Mouse (Mus musculus) mature B cell (primary cell): ENCODE results near the gene Ccr6.
"Not testable (repeated sequence)": the region's sequence is repeated elsewhere in the genome, so short reads cannot be mapped to it uniquely, and the experiment has no call there.

Experiments used
- in situ Hi-C: fragments of 300-500 bp; cut with MboI; formaldehyde crosslinking; loops from 2 replicates; pipeline ENCODE4 v1.14.3; 2019

The Ccr6 gene

DNA sequence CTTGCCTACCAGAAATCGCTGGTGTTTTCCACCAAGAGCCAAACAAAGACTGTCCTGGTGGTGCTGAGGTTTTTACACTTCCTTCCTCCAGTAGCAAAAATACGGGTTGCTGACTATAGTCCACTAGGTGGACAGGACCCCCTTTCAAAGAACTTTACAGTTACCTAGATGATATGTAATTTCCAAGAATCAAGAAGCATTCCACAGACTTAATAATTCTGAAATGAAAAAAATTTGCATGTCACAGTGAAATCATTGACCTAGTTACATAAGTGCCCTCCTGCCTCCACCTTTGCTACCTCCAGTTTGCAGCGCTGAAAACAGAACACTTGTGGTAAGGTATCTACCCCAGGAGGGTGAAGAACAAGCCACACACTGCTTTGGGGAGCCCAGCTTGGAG is at the start of gene Ccr6:
Gene Ccr6 (plus strand): TSS at position 301 of the 400 bp plus-strand sequence.
- in situ Hi-C loops = no loop called here

- in situ Hi-C loops = no loop called here
These were observed 42.2 kb upstream of the Ccr6 start for GRCm38 (mm10) chr17:8193678-8194077.

- in situ Hi-C loops = no loop called here
These were observed 40.0 kb upstream of the Ccr6 start for GRCm38 (mm10) chr17:8195685-8196376.

DNA sequence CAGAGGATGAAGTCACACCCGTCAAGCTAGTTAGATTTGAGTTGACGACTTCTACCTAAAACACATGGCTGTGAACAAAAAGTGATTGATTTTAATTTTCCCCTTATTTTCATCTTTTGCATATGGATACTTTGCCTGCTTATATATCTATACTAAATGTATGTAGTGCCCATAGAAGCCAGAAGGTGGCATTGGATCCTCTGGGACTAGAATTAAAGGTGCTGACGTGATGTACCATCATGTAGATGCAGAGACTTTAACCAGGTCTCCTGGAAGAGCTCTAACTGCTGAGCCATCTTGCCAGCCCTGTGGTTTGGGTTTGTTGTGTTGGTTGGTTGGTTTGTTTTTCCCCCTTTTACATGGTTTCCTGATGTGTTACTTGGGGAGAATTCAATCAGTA is 38.2 kb upstream of the Ccr6 start:
- in situ Hi-C loops = no loop called here

DNA sequence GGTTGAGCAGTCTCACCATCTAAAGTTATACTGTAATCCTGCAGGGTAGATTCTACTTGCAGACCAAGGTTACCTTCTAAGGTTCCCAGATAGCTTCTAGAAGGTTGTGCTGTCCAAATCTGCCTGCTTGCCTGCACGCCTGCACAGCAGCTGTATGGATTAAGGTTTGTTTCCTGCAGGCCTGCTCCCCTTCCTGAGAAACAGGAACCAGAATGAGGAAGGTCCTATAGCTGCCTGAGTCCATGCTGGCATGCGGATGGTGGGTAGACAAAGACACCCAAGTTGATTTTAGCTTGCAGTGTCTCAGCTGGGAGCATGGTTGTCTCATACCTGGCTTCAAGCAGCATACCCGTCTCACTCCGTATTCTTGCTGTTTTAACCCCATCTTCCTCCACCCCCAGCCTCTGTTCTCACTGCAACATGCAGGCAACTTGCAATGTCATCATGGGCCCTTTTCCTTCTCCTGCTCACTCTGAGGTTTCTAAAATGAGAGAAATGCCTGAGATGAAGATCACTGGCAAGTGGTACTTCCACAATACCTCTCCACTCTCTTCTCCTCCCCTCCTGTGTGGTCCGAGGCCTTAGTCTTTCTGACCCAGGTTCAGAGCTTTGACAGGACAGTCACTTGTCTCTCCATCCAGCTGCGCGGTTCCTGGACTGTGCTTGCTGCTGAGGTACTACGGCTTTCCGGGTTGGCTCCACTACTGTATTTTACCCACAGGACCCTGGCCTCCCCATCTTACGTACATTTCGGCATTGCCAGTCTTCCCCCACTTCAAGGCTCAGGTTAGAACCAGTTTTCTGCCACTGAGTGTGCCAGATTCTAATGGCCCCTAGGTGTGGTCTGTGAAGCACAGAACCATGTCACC is 36.5 kb upstream of the Ccr6 start:
- in situ Hi-C loops = no loop called here

GRCm38 (mm10) chr17:8199936-8200330 is 35.9 kb upstream of the Ccr6 start:
- in situ Hi-C loops = loop anchor here (5.0 kb wide), 1 partner anchor 47 kb away; no protein-coding TSS in a partner anchor

DNA sequence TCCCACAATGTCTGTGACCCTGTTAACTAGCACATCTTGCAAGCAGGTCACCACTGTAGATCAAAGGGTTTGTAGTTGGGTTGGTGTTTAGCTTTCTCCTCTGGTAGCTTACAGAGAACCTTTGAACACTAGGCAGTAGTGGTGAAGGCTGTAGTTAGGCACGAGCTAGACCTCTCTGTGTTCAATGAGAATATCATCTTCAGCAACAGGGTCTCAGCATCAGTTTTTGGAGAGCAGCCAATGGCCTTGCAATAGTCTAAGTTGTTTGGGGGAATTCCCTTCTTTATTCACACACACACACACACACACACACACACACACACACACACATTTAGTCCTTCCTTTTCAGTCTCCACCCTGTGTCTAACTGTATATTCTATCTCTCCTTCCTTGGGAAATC is 32.4 kb upstream of the Ccr6 start:
- in situ Hi-C loops = loop anchor here (5.0 kb wide), 1 partner anchor 44 kb away; no protein-coding TSS in a partner anchor

DNA sequence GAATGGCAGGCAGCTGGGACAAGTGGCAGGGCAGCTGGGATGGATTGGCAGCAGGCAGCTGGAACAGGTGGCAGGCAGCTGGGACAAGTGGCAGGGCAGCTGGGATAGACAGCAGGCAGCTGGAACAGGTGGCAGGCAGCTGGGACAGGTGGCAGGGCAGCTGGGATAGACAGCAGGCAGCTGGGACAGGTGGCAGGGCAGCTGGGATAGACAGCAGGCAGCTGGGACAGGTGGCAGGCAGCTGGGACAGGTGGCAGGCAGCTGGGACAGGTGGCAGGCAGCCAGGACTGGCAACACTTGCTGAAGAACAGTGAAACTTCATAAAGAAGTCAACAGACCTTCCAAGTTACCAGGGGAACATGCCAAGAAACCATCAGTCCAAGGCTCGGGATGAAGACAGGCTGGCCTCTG is 30.6 kb upstream of the Ccr6 start:
- in situ Hi-C loops = not testable (repeated sequence)

GRCm38 (mm10) chr17:8206691-8207090 is 29.2 kb upstream of the Ccr6 start:
- in situ Hi-C loops = no loop called here

DNA sequence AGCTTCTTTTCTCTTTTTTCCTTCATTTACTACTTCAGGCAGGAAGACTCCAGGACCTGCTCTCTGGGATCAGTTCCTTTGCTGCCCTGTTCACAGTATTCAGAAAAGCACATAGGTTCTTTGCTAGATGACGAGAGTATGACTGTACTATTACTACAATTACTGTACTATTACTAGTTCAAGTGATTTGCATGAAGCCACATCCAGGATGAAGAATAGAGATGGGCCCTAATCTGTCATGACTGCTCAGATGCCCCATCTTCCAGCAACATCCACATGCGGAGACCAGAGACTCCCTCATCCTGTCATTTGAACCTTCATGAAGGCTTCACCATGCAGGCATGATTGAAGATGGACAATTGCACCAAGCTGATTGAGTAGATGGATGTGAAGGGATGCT is 26.1 kb upstream of the Ccr6 start:
- in situ Hi-C loops = no loop called here

DNA sequence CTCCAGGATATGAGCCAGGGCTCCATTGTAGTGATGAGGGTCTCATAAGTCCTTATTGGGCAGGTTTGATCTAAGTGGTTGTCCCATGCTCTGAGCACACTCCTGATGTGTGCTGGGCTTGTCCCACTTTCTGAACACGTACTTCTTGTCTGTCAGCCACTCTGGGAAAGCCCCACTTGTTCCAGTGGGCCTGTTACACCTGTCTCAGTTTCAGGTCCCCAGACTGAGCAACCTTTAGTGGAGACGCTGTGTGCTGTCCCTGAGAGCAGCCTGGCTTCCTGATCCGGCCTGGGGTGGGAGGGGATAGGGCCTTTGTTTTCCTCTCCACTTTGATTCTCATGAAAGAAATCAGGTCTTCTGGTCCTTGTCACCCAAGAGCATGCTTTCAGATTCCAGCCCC is 25.7 kb upstream of the Ccr6 start:
- in situ Hi-C loops = no loop called here

GRCm38 (mm10) chr17:8210675-8211074 is 25.2 kb upstream of the Ccr6 start:
- in situ Hi-C loops = no loop called here

DNA sequence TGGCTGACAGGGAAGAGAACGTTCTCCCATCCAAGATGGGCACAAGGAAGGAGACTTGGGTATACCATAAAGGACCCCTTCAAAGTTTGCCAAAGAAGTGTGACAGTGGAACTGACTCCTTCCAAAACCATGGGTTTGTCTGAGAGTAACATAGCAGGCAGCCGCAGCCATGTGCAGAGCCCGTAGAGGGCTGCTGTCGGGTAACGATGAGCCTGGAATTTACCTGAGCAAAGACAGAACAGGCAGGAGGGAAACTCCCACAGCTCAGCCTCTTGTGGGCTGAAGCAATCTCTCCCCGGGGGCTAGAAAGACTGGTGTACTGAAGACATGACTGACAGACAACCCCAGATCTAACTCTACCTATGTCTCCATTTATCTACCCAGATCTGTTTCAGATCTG is 24.4 kb upstream of the Ccr6 start:
- in situ Hi-C loops = no loop called here

GRCm38 (mm10) chr17:8214369-8214768 is 21.5 kb upstream of the Ccr6 start:
- in situ Hi-C loops = no loop called here

DNA sequence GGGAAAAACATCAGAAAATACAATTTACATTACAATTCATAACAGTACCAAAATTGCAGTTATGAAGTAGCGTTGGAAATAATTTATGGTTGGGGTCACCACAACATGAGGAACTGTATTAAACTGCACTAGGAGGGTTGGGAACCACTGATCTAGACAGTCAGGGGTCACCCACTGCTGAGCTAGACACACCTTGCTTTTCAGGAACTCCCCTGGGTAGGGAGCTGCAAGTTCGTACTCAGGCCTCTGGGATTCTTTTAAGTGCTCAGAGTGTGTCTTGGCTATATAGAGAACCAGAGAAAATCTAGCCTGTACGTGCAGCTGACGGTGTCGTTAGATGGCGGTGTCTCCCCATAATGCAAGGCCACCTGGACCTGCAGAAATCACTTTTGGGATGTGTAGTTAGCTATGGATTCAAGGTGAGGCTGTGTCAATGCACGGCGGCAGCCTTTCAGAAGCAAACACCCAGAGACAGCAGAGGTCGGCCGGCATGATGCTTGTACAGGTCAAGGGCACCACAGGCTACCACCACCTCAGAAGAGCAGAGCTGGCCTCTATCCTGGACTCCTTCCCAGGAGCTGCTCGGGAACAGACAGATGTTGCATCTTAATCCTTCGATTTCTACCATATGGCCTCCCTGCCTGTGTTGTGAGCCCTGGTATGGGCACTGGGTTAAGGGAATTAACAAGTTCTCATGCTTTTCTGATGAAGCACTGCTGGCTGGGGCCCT is 20.7 kb upstream of the Ccr6 start:
- in situ Hi-C loops = no loop called here

- in situ Hi-C loops = no loop called here
These were observed 12.6 kb upstream of the Ccr6 start for GRCm38 (mm10) chr17:8223225-8223624.

DNA sequence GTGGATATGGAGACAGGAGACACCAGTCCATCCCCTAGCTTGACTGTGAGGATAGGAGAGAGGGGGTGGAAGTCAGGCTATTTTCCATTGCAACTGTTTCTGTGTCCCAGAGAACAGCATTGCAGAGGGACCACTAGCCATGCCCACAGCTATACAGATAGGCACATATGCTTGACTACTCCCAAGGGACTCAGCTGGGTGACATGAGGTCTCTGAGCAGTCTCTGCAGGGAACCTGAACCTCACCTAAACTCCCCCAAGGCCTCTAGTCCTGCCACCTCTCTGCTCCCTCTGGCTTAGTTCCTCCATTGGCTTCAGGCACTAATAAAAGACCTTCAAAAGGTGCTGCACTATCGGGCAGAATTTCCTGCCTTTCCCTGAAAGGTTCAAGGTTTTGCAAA is 11.8 kb upstream of the Ccr6 start:
- in situ Hi-C loops = no loop called here

DNA sequence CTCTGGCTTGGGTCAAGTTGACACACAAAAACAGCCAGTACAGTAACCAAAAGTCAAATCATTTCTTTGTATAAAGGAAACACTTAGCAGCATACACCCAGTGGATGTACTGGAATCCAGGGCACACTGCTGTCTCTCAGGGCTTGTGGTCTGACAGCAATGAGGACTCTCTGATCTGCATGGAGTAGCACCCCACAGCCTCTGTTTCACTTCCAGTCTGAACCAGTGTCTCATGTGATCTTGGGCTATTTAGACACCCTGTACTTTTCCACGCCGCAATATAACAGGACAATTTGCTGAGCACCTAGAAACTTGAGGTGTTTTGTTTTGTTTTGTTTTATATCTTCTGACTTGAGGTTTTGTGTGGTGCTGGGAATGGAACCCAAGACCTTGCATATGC is 10.7 kb upstream of the Ccr6 start:
- in situ Hi-C loops = no loop called here

DNA sequence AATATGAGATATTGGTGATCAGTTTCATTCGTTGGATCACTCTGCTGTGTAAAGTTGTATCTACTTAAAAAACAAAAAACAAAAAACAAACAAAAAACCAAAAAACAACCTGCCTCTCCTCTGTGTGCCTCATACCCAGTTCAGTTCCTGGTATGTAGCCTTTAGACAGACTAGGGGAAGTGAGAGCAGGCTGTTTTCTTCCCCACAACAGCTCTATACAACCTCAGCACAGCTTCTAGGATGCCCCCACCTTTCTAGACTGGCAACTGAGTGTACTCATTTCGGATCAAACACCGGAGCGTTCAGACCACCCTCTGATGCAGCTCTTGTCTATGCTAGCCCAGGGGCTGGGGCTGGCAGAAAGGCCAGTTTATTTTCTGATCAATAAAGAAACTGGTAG is 10.1 kb upstream of the Ccr6 start:
- in situ Hi-C loops = no loop called here

- in situ Hi-C loops = no loop called here
These were observed 7.2 kb upstream of the Ccr6 start for GRCm38 (mm10) chr17:8228622-8229021.

- in situ Hi-C loops = no loop called here
These were observed 6.2 kb upstream of the Ccr6 start for GRCm38 (mm10) chr17:8229607-8230006.

- in situ Hi-C loops = no loop called here
These were observed 3.8 kb upstream of the Ccr6 start for GRCm38 (mm10) chr17:8232089-8232488.
